Mouse (Mus musculus) olfactory bulb, adult 2 months (tissue): ENCODE data around the gene Ltbp4. TPM values are rescaled to one million over a fixed set of nuclear protein-coding genes. Genes with fewer than 3 reads are reported as not detected.
A peak's percentile ranks its signal among the peaks of the same experiment; 100 is the strongest.

Experiments
- H3K27ac ChIP-seq: fragments of 200-500 bp; 2 replicates; pipeline ENCODE4 v1.5.1; 2012; ENCODE audit warnings: low read depth, low read length; ENCODE audit not compliant: insufficient read depth
- H3K4me1 ChIP-seq: fragments of 200-500 bp; 2 replicates; pipeline ENCODE4 v1.6.1; 2012; ENCODE audit warnings: low read length; ENCODE audit not compliant: control insufficient read depth, insufficient read depth
- H3K4me3 ChIP-seq: fragments of 200-500 bp; 2 replicates; pipeline ENCODE4 v1.5.1; 2012; ENCODE audit warnings: mild to moderate bottlenecking, low read depth, low read length, moderate library complexity; ENCODE audit not compliant: insufficient read depth
- CTCF ChIP-seq: fragments of 200-500 bp; IDR thresholded peaks from 2 replicates; pipeline ENCODE4 v1.5.1; 2012; ENCODE audit warnings: low read depth, mild to moderate bottlenecking, low read length, moderate library complexity; ENCODE audit not compliant: insufficient read depth
- POLR2A ChIP-seq: fragments of 200-500 bp; IDR thresholded peaks from 2 replicates; pipeline ENCODE4 v1.6.1; 2012; ENCODE audit warnings: mild to moderate bottlenecking, low read depth, low read length, moderate library complexity; ENCODE audit not compliant: insufficient read depth
- WGBS: fragments of 180-500 bp; shearing (Covaris S2); methylation state at CpG from one replicate; pipeline ENCODE4 v1.1.7; 2018; 5-methylcytosine and 5-hydroxymethylcytosine counted together
- polyA plus RNA-seq: library from polyadenylated mRNA; stranded (reverse); fragments of >200 nt; gene quantifications from 2 replicates; pipeline ENCODE4 v1.2.4, GENCODE M21; 2012; ENCODE audit warnings: low replicate concordance; ENCODE audit not compliant: missing spikeins, insufficient read depth, insufficient read length

The Ltbp4 gene
- polyA plus RNA-seq, 1 experiment, result not detected

- H3K4me1 ChIP-seq, result peaks cover 49% of the 10 kb centered on the region
- no peak overlapping the region for H3K27ac ChIP-seq
- TF ChIP-seq CTCF (no peak), POLR2A (no peak)
- 12% methylated on average over 8 of the region's 8 CpGs for WGBS
- no peak overlapping the region for H3K4me3 ChIP-seq
These were observed 6.0 kb downstream of the Ltbp4 start for GRCm38 (mm10) chr7:27331541-27331851.

- Histone ChIP-seq H3K4me3 (peak overlapping the region; percentile 34), H3K4me1 (peaks cover 48% of the 10 kb centered on the region), H3K27ac (no peak overlapping the region)
- 3% methylated on average over 39 of the region's 39 CpGs for WGBS
- TF ChIP-seq POLR2A (no peak), CTCF (no peak)
These were observed 6.6 kb downstream of the Ltbp4 start for GRCm38 (mm10) chr7:27330709-27331540.

- WGBS, result 52% methylated on average over 17 of the region's 17 CpGs
- H3K4me1 ChIP-seq, result peaks cover 53% of the 10 kb centered on the region
- H3K4me3 ChIP-seq, result no peak overlapping the region
- H3K27ac ChIP-seq, result no peak overlapping the region
- no peak for TF ChIP-seq CTCF
- no peak for TF ChIP-seq POLR2A
These were observed 7.5 kb downstream of the Ltbp4 start for GRCm38 (mm10) chr7:27329981-27330380.

- Histone ChIP-seq H3K27ac (no peak overlapping the region), H3K4me3 (peak overlapping the region; percentile 13; the same call in 1 of the 2 replicates), H3K4me1 (peaks cover 53% of the 10 kb centered on the region)
- WGBS, result 12% methylated on average over 45 of the region's 45 CpGs
- TF ChIP-seq CTCF (peak; percentile 54), POLR2A (no peak)
These were observed 8.1 kb downstream of the Ltbp4 start for GRCm38 (mm10) chr7:27329326-27329947.

GRCm38 (mm10) chr7:27328648-27329047, 8.8 kb downstream of the Ltbp4 start:
- WGBS, result 51% methylated on average over 16 of the region's 16 CpGs
- Histone ChIP-seq H3K27ac (no peak overlapping the region), H3K4me3 (no peak overlapping the region), H3K4me1 (peaks cover 51% of the 10 kb centered on the region)
- TF ChIP-seq POLR2A, result no peak
- TF ChIP-seq CTCF, result no peak

GRCm38 (mm10) chr7:27328161-27328560, 9.3 kb downstream of the Ltbp4 start:
- no peak overlapping the region for H3K4me3 ChIP-seq
- peaks cover 47% of the 10 kb centered on the region for H3K4me1 ChIP-seq
- H3K27ac ChIP-seq, result no peak overlapping the region
- WGBS, result 92% methylated on average over 11 of the region's 11 CpGs
- TF ChIP-seq POLR2A (no peak), CTCF (no peak)

GRCm38 (mm10) chr7:27327500-27327899, 10.0 kb downstream of the Ltbp4 start:
- H3K27ac ChIP-seq, result no peak overlapping the region
- peaks cover 41% of the 10 kb centered on the region for H3K4me1 ChIP-seq
- TF ChIP-seq CTCF, result no peak
- no peak for TF ChIP-seq POLR2A
- 96% methylated on average over 8 of the region's 8 CpGs for WGBS
- H3K4me3 ChIP-seq, result no peak overlapping the region

GRCm38 (mm10) chr7:27326101-27326880, 11.2 kb downstream of the Ltbp4 start:
- 78% methylated on average over 34 of the region's 34 CpGs for WGBS
- Histone ChIP-seq H3K4me3 (no peak overlapping the region), H3K4me1 (peaks cover 31% of the 10 kb centered on the region), H3K27ac (no peak overlapping the region)
- peak; percentile 4; the same call in 1 of the 2 replicates for TF ChIP-seq POLR2A
- TF ChIP-seq CTCF, result no peak
